ENCODE assay signal across 23 mouse cellular contexts in the genomic region with DNA sequence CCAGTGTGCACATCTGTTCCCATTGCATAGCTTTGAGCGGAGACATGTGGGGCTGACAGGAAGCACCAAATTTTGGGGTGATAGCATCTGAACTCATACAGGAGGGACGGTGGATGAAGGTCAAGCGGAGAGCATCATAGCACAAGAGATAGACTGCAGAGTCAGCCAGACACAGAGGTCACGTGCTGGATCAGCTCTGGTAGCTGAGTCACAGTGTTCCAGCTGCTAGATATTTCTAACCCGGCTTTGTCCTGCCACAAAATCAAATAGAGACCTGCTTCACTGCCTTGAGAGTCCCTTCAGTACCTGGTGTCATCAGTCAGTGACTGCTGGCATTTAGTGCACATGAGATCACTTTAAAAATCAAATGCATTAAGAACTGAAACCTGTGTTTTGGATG. TPM values are rescaled to one million over a fixed set of nuclear protein-coding genes. Genes with fewer than 3 reads are reported as not detected.
DNase-seq lines count a peak whose midpoint lies in the region; ATAC-seq and TF ChIP-seq lines count a peak whose summit lies in the region.
"Had no signal": no experiment of that assay in that cellular context is flagged by ENCODE, and none has a peak within 500 bp of the region (broad histone marks: within the 10 kb centered on the region; RNA-seq: fewer than 3 reads in every experiment).

No protein-coding gene starts in this region.

- no peaks in the 10 kb centered on the region for H3K36me3 ChIP-seq in hindbrain, postnatal 0 days (ENCODE audit: insufficient read depth, low read length)
- H3K36me3 ChIP-seq in heart, embryonic 12.5 days, result no peaks in the 10 kb centered on the region
- H3K36me3 ChIP-seq: limb, embryonic 15.5 days; liver, embryonic 15.5 days; midbrain, embryonic 13.5 days had no signal

- no peaks in the 10 kb centered on the region for H3K4me1 ChIP-seq in hindbrain, postnatal 0 days (ENCODE audit: insufficient read depth, low read length)
- 0 out of 2 replicates have a peak, but pooled peaks cover 4% of the 10 kb centered on the region for H3K4me1 ChIP-seq in heart, embryonic 12.5 days (replicated peaks)
- H3K4me1 ChIP-seq: limb, embryonic 15.5 days; liver, embryonic 15.5 days; midbrain, embryonic 13.5 days had no signal

- ATAC-seq in hindbrain, postnatal 0 days, result no peak
- ATAC-seq in heart, embryonic 12.5 days (ENCODE audit: insufficient number of reproducible peaks, low FRiP score), result no peak
- ATAC-seq: lung, postnatal 0 days had no signal

- H3K9me3 ChIP-seq in hindbrain, postnatal 0 days (ENCODE audit: low read length), result no peaks in the 10 kb centered on the region
- H3K9me3 ChIP-seq in heart, embryonic 12.5 days (replicated peaks), result no peaks in the 10 kb centered on the region
- H3K9me3 ChIP-seq: limb, embryonic 15.5 days; liver, embryonic 15.5 days; midbrain, embryonic 13.5 days had no signal

- WGBS in hindbrain, postnatal 0 days, result 75% methylated on average over 5 of the region's 5 CpGs
- 58% methylated on average over 5 of the region's 5 CpGs for WGBS in heart, embryonic 12.5 days

- no peak overlapping the region for H3K4me2 ChIP-seq in hindbrain, postnatal 0 days (ENCODE audit: low read depth, low read length)
- H3K4me2 ChIP-seq in heart, embryonic 12.5 days, result no peak overlapping the region
- H3K4me2 ChIP-seq: limb, embryonic 15.5 days; liver, embryonic 15.5 days; midbrain, embryonic 13.5 days had no signal

- H3K27me3 ChIP-seq in hindbrain, postnatal 0 days (ENCODE audit: insufficient read depth, low read length), result no peaks in the 10 kb centered on the region
- 0 out of 2 replicates have a peak, but pooled peaks cover under 1% of the 10 kb centered on the region for H3K27me3 ChIP-seq in heart, embryonic 12.5 days (replicated peaks)
- H3K27me3 ChIP-seq: limb, embryonic 15.5 days; liver, embryonic 15.5 days; midbrain, embryonic 13.5 days had no signal

- peak overlapping the region; percentile 54; the same call in 1 of the 2 replicates for H3K27ac ChIP-seq in hindbrain, postnatal 0 days
- no peak overlapping the region for H3K27ac ChIP-seq in heart, embryonic 12.5 days (ENCODE audit: poor library complexity, severe bottlenecking)
- H3K27ac ChIP-seq: limb, embryonic 15.5 days; liver, embryonic 15.5 days had no signal

- no peak overlapping the region for H3K9ac ChIP-seq in hindbrain, postnatal 0 days (replicated peaks; ENCODE audit: low read length)
- H3K9ac ChIP-seq in heart, embryonic 12.5 days, result no peak overlapping the region
- H3K9ac ChIP-seq: limb, embryonic 15.5 days; liver, embryonic 15.5 days; midbrain, embryonic 13.5 days had no signal

- TF ChIP-seq CTCF in hindbrain, postnatal 0 days (IDR thresholded peaks at IDR 0.05; ENCODE audit: low read depth), result no peak

- peak; percentile 64 to 78 for DNase-seq in adrenal gland, adult (ENCODE audit: inconsistent age in 2 of 2, low spot score in 1 of 2)
- DNase-seq in adrenal gland, postnatal 4 days (ENCODE audit: low spot score in 2 of 2), result no peak
- DNase-seq in A20 (ENCODE audit: low read depth, low spot score), result peak; percentile 51
- peak; percentile 36 for DNase-seq in adrenal gland, postnatal 14 days
- DNase-seq in hindbrain, postnatal 0 days (ENCODE audit: low spot score), result no peak
- DNase-seq in urinary bladder, adult 18-20 months (ENCODE audit: low spot score in 2 of 2), result no peak
- DNase-seq in layer of hippocampus, adult 11-12 months (ENCODE audit: low spot score), result no peak
- DNase-seq: cerebellum, adult 9-10 months; embryo, embryonic 11 days; kidney, adult 18-20 months; kidney, postnatal 14 days; right cerebral cortex, postnatal 25 days; thymus, postnatal 4 days had no signal

- H3K4me3 ChIP-seq in hindbrain, postnatal 0 days (ENCODE audit: low read length), result no peak overlapping the region
- H3K4me3 ChIP-seq in heart, embryonic 12.5 days, result no peak overlapping the region
- H3K4me3 ChIP-seq: limb, embryonic 15.5 days; liver, embryonic 15.5 days; midbrain, embryonic 13.5 days had no signal

RNA-seq across cellular contexts. Expression of a gene that starts 40.3 kb away (rescaled TPM):
- total RNA-seq in adrenal gland, postnatal 4 days (2021), result under 1 TPM; 0.17 to 0.42 TPM
- 1.1 and 1.7 TPM in 2 replicates for total RNA-seq in adrenal gland, postnatal 14 days (2021)
- total RNA-seq in hindbrain, postnatal 0 days (2014; rRNA removed), result 49.6 and 57.2 TPM in 2 replicates
- polyA plus RNA-seq in hindbrain, postnatal 0 days (2015; fragmentation: Nextera tagmentation; extraction: Ambion mirVana), result 9.8 and 10.9 TPM in 2 replicates
- polyA plus RNA-seq in heart, embryonic 12.5 days (2016; fragmentation: Nextera tagmentation; extraction: Ambion mirVana), result not detected in 2 replicates
- total RNA-seq: gastrocnemius, adult 18-20 months had no signal
- polyA plus RNA-seq: forebrain, embryonic 16.5 days; heart, postnatal 0 days; liver, embryonic 15.5 days; lung, postnatal 0 days; spleen, adult 2 months; stomach, embryonic 14.5 days had no signal

Comparison
In these comparisons a context has a peak if more than half of its experiments do, and no peak if none do; other contexts are left out.
1. DNase-seq: peak in adrenal gland, adult (2 of 2), A20 (single experiment) and adrenal gland, postnatal 14 days (single experiment); none in adrenal gland, postnatal 4 days (0 of 2), hindbrain, postnatal 0 days (single experiment), urinary bladder, adult 18-20 months (0 of 2) and layer of hippocampus, adult 11-12 months (single experiment).
2. RNA of a gene that starts 40.3 kb away (total RNA-seq): 49.6 to 57.2 TPM in hindbrain, postnatal 0 days; 1.1 to 1.7 TPM in adrenal gland, postnatal 14 days and 0.17 to 0.42 TPM in adrenal gland, postnatal 4 days; every median in the first group is over 10 times any median in the second.